Mouse (Mus musculus) brain, embryonic 14.5 days (tissue): Measurements from ENCODE around the gene Xpc. TPM values are rescaled to one million over a fixed set of nuclear protein-coding genes. Genes with fewer than 3 reads are reported as not detected.
"Not testable (repeated sequence)": the region's sequence is repeated elsewhere in the genome, so short reads cannot be mapped to it uniquely, and the experiment has no call there.

Experiments used
- DNase-seq: peaks from one replicate; pipeline ENCODE4 v3.0.0-alpha.2; 2011; ENCODE audit warnings: low read depth
- CTCF ChIP-seq: fragments of 200-500 bp; IDR thresholded peaks from 2 replicates; pipeline ENCODE4 v1.5.1; 2012; ENCODE audit warnings: inconsistent platforms, mild to moderate bottlenecking, moderate library complexity, borderline replicate concordance; ENCODE audit not compliant: insufficient read depth, insufficient read length; ENCODE audit errors: extremely low read depth
- POLR2A ChIP-seq: fragments of 200-500 bp; IDR thresholded peaks from 2 replicates; pipeline ENCODE4 v1.6.1; 2012; ENCODE audit warnings: mild to moderate bottlenecking, inconsistent platforms, borderline replicate concordance; ENCODE audit not compliant: poor library complexity, insufficient read depth, insufficient read length, severe bottlenecking; ENCODE audit errors: extremely low read depth
- polyA plus RNA-seq: library from polyadenylated mRNA; depleted of rRNA; stranded (reverse); fragments of >200 nt; gene quantifications from 2 replicates; pipeline ENCODE4 v1.2.3, GENCODE M21; 2012

Xpc gene
- polyA plus RNA-seq, 1 experiment = 17.3 TPM

GRCm38 (mm10) chr6:91488496-91489212, 27.0 kb downstream of the Xpc start:
- peak; percentile 12 for DNase-seq
- TF ChIP-seq CTCF (no peak), POLR2A (no peak)

- no peak for DNase-seq
- TF ChIP-seq POLR2A = no peak
- TF ChIP-seq CTCF = no peak
Measured at GRCm38 (mm10) chr6:91486736-91487453, 28.8 kb downstream of the Xpc start.

- no peak for DNase-seq
Measured at GRCm38 (mm10) chr6:91483371-91483770, 32.3 kb downstream of the Xpc start.

GRCm38 (mm10) chr6:91476541-91476940, 39.1 kb downstream of the Xpc start:
- TF ChIP-seq CTCF (no peak), POLR2A (no peak)
- DNase-seq = no peak

More at GRCm38 (mm10) chr6:91483371-91483770, 32.3 kb downstream of the Xpc start:
- TF ChIP-seq POLR2A = no peak
- no peak for TF ChIP-seq CTCF

GRCm38 (mm10) chr6:91474441-91475190, 41.1 kb downstream of the Xpc start:
- no peak for DNase-seq
- no peak for TF ChIP-seq POLR2A
- no peak for TF ChIP-seq CTCF

GRCm38 (mm10) chr6:91473805-91474440, 41.8 kb downstream of the Xpc start:
- no peak for DNase-seq

GRCm38 (mm10) chr6:91472868-91473804, 42.6 kb downstream of the Xpc start, which contains the start of the genes Chchd4 and Tmem43:
Gene Chchd4 (minus strand): TSS chr6:91473546.
Gene Tmem43 (plus strand): TSS chr6:91473703.
- TF ChIP-seq CTCF = no peak
- peak; percentile 58; the same call in 1 of the 2 replicates for TF ChIP-seq POLR2A
- DNase-seq = peak; percentile 100

More at GRCm38 (mm10) chr6:91473805-91474440, 41.8 kb downstream of the Xpc start:
- no peak; the same call in 1 of the 2 replicates for TF ChIP-seq POLR2A
- TF ChIP-seq CTCF = no peak

GRCm38 (mm10) chr6:91472319-91472718, 43.4 kb downstream of the Xpc start:
- no peak for TF ChIP-seq POLR2A
- no peak for TF ChIP-seq CTCF
- peak; percentile 33 for DNase-seq

GRCm38 (mm10) chr6:91471427-91471826, 44.3 kb downstream of the Xpc start:
- DNase-seq = not testable (repeated sequence)

GRCm38 (mm10) chr6:91470712-91471111, 45.0 kb downstream of the Xpc start:
- DNase-seq = no peak
- TF ChIP-seq CTCF (no peak), POLR2A (no peak)
